Mouse (Mus musculus) T-cell, adult 2 months (primary cell): ENCODE measurements around the gene Nde1.
"Not testable (repeated sequence)": the region's sequence is repeated elsewhere in the genome, so short reads cannot be mapped to it uniquely, and the experiment has no call there.

Experiments used
- DNase-seq: peaks from one replicate; pipeline ENCODE4 v3.0.0; 2022; ENCODE audit warnings: low spot score

Gene Nde1

DNA sequence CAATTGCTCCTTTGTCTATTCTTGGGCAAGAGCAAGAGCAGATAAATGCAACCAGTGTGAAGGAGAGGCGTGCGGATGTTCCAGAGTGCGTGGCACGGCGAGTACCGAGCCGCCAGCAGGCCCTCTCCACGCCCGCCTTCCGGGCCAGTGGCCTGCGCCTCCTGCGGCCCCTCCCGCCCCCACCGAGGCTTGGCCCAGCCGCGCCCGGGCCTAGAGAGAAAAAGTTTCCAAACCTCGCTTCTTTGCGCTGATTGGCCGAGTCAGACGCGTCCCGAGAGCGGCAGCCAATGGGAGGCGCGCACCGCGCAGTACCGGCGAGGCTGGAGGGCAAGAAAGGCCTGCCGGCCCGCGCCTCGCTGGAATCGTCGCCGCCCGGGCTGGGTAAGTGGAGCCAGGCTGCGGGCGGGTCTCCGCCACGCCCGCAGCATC lies at the start of gene Nde1, which contains the start of gene Marf1:
Gene Nde1, plus strand, starts transcription at position 288 of the 429 bp plus-strand sequence.
Gene Marf1, minus strand, starts transcription at position 364 of the 429 bp plus-strand sequence.
- DNase-seq = peak; percentile 76

DNA sequence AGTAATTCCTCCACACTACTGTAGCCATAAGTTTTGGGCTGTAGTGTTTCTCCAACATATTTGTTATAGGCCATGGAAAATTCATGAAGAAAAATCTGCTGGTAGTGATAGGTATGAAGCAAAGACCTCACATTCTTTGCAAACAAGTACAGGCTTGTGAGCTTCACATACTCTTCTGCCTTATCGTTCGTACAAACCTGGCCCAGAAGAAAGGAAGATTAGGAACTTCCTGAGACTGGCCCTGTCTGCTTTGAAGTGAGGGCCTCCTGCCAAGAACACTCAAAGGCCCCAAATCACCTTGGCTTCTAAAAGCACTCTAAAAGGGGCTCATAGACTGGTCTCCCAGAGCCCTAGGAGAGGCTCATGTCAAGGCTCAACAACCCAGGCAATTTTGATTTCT lies 45.8 kb upstream of the Nde1 start:
- no peak for DNase-seq

DNA sequence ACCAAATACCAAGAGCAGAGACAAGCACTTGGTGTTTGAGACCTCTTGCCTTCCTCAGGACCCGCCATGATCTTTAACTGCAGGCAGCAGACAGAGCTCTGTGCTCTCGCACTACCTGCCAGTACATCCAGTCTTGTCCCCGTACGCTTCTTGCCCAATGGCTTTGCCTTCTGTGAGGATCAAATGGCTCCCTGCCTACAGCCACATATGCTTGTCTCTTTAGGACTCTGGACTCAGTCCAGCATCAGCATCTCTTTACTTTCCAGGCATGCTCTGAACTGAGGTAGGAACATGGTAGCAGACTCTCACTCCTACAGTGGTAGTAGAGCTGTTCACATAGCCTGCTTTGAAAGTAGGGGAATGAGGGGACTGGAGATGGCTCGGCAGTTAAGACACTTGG lies 42.1 kb upstream of the Nde1 start:
- DNase-seq = no peak

DNA sequence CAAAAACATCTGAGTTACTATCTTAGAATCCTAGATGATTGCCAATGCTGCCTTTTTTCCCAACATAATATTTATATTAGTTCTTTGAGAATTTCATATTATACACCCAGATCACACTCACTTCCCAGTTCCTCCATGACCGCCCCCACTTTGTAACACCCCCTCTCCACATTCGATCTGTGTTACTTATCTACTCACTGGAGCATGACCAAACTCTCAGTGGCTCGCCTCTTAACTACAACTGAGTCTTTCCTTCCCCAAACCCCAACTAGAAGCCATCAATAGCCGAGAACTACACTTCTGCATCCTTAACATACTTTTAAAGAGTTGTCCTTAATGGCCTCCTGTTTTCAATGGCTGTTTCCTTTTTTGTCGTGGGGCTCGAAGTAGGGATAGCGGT lies 41.5 kb upstream of the Nde1 start:
- DNase-seq = no peak

DNA sequence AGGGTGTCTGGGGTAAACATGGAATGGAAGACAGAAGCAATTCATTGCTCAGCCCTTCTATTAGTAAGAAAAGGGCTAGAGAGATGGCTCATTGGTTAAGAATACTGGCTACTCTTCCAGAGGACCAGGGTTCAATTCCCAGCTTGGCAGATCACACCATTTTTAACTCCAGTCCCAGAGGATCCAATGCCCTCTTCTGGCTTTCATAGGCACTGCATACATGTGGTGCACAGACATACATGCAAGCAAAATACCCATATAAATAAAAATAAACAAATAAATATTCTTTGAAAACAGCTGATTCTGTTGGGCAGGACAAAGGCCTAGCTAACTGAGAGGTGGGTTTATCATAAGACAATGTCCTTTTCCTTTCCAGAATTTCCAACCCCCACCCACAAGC lies 40.5 kb upstream of the Nde1 start:
- DNase-seq = no peak

DNA sequence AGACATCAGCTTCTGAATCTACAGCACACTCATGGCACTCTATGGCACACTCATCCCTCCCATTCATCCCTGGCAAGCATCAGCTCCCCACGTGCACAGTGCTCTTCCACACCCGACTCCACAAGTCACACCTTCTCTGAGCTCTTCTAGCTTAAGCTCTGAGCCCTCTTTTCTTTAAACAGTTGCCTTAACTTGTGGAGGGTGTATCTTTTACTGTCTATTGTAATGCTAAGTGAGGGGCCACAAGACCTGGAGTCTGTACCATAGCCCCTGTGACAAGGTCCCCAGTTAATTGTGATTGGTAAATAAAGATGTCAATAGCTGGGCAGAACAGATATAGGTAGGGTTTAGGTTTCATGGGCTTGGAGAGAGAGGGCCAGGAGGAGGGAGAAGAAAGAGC lies 39.2 kb upstream of the Nde1 start:
- DNase-seq = no peak

DNA sequence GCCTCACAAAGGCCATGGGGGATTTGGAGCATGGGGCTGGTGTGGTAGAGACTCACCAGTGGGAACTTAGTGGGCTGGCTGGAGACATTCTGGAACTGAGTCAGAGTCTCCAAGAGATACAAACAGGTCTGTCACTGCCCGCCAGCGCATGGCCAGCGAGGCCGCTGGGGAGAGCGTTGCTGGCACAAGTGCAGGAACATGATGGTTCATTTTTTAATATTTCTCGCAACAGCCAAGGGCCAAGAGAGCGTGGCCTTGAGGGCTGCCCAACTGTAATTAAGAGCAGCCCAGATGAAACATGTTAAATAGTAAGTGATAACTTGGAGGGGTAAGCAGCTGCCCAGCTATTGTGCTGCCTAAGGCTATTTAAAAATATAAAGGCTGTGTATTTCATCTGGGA lies 38.4 kb upstream of the Nde1 start:
- DNase-seq = no peak

DNA sequence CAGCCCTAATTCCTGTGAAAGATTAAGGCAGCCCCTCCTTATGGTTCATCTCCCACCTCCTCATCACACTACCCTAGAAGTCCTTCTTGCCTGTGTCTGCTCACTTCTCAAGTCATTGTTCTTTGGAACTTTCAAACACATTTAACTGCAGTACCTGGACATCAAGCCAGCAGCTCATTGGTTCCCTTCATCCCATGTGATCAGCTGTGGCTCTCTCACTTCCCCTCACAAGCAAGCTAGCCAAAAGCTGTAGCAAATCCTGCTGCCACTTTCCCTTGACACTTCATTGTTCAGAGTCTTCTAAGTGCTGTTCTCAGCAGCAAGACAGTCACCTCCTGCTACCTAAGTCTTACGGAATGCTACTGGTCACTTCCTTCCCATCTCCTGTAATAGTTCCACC lies 37.8 kb upstream of the Nde1 start:
- DNase-seq = no peak

DNA sequence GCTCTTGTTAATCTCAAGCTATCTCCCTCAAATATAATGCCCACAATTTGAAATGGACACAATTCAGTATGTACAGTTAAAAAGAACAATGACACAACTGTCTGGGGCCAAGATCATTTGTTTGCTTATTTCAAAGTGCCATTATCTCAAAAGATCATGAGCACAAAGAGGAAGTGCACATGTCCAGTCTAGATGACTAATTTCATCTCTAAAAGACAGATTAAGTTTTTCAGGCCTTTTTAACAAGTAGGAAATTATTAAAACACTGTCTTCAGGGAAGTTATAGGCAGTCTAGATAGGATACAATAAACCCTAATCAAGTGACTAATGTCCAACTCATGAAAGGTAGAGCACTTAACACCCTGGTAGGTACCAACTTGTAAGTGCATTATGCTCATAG lies 34.1 kb upstream of the Nde1 start:
- no peak for DNase-seq

DNA sequence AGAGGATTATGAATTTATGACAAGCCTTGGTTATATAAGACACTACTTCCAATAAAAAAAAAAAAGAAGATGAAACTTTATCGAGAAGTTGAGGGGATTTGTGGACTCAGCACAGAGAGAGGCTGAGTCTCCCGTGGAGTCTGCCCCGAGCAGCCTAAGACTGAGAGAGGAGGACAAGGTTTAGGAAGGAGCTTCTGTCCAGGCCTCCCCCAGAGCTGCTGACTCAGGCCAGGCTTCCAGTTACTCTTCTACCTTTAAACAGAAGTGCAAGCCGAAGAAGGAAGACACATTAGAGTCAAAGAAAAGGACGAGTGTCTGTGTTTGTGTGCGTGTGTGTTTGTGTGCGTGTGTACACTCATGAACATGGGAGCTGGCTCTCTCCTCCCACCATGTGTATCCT lies 32.3 kb upstream of the Nde1 start:
- DNase-seq = no peak

DNA sequence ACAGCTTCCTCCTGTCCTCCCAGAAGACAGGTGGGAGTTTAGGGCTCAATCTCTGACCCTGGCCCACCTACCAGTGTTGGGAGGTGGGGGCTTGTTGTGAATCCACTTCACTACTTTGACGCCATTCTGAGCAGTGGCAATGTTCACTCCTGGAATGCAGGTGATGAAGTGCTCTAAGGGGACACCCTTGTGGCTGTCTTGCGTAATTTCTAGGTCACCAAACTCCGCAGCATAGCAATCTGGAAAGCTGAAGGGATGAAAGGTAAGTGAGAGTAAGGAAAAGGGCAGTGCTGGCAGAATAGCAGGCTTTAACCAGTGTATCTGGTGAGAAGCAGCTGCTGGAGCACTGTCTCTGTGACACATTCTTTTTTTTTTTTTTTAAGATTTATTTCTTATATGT lies 31.7 kb upstream of the Nde1 start:
- no peak for DNase-seq

DNA sequence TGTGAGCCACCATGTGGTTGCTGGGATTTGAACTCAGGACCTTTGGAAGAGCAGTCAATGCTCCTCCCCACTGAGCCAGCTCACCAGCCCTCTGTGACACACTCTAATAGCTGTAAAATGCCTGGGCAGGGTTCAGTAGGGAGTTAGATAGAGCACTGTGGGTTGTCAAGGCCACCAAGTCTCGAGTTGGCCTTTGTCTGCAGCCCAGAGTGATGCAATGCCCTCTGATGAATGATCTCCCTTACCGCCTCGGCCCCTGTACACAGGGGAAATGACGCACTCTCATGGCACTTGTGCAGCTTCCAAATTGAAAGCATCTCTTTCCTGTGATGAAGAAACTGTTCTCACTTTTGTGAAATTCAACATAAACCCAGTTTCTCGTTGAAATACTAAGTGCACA lies 31.2 kb upstream of the Nde1 start:
- no peak for DNase-seq

DNA sequence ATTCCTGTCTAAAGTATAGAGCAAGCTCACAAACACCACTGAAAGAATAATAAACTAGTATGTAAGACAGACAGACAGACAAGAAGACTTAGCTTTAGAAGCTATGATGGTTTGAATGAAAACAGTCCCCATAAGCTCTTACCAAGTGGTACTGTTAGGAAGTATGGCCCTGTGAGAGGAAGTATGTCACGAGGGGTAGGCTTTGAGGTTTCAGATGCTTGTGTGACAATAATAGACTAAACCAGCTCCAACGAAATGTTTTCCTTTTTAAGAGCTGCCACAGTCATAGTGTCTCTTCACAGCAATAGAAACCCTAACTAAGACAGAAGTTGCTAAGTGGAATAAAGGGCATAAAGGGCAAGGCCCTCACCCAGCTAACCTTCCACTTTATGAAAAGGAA lies 28.1 kb upstream of the Nde1 start:
- DNase-seq = no peak

DNA sequence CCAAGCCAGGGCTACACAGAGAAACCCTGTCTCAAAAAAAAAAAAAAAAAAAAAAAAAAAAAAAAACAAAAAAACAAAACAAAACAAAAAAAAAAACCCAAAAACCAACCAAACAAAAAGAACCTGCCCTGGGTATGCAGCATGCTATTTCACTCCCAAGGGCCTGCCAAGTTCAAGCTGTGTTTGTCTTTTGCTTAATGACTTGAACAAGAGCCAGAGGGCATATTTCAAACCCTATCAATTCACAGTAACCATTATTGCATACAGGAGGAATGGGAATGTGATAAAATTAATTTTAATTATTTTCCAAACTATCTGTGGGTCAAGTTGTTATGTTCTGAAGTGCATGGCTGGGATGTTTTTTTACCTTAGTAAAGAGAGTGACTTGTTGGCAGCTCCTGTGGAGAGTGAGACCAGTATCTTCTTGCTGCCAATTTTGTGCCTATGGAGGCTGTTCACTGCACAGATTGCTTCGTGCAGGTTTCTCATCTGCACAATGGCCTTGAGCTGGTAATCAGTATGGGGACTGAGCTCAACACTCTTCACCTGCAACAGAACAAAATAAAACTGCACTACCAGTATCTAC lies 25.0 kb upstream of the Nde1 start:
- DNase-seq = no peak

DNA sequence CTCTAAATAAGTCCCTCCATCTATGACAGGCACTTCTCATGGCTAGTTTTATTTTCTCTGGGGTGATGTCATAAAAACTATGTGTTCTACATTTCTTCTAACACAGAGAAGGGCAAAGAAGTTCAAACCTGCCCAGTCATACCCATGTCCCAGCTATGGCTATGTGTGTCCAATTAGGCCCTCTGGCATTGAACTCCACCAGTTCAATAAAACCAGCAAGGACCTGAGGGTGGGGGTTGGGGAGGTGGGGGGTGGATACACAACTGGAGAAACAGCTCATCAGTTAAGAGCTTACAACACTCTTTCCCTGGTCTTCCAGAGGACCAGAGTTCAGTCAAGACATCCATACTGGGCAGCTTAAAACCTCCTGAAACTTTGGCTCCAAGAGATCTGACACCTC lies 24.0 kb upstream of the Nde1 start:
- no peak for DNase-seq

DNA sequence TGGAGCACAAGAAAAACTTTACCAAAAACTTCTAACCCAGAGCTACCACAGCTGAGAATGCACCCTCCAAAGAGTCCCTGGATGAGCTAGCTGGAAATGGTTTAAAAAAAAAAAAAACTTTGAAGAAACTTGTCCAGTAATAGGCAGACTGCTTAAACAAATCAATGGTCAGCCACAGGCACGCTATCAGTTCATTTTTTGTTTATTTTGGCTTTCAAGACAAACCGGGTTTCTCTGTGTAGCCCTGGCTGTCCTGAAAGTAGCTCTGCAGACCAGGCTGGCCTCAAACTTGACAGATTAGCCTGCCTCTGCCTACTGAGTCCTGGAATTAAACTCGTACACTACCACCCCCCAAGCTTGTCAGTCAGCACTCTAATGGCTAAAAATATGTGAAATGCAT lies 19.8 kb upstream of the Nde1 start:
- DNase-seq = no peak

DNA sequence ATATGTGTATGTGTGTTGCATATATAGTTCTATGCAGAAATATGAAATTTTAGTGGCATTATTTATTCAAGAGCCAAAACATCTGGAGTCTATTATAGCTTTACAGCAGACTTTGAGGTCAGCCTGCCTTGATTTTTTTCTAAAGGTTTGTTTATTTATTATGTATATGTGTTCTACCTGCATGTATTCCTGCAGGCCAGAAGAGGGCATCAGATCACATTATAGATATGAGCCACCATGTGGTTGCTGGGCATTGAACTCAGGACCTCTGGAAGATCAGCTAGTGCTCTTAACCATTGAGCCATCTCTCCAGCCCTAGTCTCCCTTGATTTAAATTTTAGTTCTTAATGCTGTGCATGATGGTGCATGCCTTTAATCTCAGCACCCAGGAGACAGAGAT lies 15.4 kb upstream of the Nde1 start:
- DNase-seq = no peak

DNA sequence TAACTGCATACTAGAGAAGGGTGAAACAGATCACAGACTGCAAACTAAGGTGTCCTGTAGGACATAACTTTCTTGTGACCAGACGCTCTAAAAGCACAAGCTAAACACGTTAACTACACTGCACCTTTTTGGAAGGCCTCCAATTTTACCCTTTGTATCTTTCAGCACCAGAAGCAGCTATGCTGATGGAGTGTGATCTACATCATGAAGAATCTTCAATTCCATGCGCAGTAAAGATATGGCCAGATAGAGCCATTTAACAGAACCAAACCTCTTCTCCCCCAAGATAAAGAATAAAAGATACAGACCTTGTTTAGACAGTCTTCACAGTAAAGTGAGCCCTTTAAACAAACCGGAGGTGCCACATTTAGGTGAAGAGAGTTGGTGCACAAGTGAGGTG lies 11.4 kb upstream of the Nde1 start:
- no peak for DNase-seq

DNA sequence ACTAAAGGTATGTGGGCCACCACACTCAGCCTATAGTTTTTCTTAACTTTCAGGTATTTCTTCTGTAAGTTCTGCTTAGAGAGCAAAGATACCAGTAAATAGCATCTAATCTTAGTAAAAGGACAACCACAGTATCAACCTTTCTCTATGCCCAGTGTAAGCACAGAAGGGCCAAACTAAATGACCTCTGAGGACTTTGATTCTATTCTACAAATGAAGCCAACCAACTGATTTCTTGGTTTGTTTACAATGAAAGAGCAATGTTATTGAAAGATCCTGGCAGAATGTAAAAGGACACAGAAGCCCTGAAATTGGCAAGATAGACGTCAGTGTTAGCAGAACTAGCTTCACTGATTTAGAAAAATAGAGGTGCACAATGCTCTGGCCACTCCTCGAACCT lies 7.4 kb upstream of the Nde1 start:
- DNase-seq = not testable (repeated sequence)

DNA sequence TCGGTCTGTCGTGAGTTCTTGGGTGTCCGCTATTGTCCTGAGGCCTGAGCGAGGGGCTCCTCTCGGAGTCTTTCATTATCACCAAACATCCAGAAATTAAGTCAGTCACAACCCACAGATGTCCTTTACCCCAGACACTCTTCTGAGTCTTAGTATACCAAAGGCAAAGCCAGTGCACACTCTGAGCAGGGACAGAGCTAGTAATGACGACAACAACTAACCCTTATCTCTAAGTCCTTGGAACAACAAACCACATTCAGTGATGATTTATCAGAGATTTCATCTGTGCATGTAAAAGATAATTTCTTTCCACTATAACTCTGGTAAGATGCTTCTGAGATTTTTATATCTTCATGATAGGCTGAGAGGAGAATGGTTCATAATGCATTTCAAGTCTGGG lies 6.8 kb upstream of the Nde1 start:
- DNase-seq = no peak

DNA sequence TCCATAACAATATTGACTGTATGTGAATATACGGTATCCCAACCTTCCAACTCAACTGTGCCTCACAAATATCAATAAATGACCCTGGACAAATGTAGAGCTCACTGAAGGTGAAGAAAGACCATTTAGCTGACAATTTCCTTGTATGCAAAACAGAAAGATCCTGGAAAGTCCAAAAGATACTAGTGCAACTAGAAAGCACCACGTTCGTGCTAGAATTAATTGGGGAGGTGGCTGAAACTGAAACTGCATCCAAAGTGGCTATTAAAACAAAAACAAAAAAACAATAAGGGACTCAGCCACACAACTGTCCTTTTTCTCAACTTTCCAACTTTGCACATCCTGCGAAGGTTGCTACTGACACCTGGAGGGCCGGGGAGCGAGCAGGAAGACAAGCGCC lies 4.5 kb upstream of the Nde1 start:
- no peak for DNase-seq

DNA sequence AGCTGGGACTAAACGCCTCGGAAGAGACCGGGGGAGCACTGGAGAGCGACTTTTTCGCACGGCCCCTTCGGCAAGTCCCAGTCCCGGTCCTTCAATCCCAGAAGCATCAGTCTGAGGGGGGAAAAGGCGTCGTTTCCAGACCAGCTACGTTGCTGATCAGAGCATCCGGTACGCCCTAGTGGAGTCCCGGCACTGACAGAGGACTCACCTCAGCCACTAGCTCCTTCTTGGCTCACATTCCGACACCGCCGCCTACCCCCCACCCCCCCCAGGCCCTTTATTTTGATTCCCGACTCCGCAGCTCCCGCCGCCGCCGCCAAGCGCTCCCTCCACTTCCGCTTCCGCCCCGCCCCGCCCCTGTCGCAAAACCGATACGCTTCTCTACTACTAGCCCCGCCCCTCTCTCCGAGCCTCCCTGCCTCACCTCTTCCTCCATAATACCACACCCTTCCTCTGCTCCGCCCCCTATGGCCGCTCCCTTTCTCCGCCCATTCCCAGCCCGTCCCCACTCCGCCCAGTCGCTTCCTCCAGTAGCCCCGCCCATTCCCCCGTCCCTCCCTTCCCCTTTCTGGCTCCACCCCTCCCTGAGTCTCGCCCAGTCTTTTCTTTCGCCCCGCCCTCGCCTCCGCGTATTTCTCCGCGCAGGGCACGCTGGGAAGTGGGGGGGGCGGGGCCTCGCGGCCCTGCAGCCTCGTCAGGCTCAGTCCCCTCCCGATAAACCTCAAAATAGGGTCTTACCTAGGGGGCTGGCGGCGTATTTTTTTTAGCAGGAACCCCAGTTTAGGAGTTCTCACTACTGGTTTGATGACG lies 3.9 kb upstream of the Nde1 start:
- peak; percentile 99 for DNase-seq

DNA sequence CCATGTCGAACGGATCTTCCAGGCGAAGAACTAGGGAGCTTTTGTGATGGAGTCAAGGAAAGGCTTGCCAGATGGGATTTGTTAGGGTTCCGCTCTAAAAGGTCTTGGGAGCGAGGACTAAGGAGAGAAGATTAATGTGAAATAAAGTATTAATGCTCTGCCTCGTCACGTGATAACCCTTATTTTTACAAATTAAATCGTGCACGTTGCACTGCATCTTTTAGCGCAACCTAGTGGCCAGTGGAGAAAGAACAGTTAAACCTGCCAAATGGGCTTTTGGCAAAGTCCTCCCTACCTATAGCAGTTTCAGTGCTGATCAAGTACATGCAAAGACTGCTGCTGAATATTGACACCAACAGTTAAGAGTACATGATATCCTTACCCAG lies 3.3 kb upstream of the Nde1 start:
- DNase-seq = peak; percentile 76

DNA sequence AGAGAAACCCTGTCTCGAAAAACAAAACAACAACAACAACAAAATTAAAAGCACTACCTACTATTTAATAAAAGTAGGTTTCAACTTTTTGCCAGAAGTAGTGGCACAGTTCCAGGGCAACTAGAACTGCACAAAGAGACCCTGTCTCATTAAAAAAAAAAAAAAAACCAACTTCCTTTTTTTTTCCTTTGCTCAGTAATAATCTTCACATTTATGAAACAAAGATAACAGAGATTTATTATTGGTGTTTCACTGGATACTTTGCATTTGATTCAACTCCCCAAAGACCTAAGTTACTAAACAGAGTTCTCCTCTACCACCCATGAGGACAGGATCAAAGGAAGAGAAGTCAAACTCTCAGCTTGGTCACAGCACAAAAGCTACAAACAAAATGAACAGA lies 2.1 kb upstream of the Nde1 start:
- no peak for DNase-seq
